Mouse (Mus musculus) erythroblast, adult 5-6 weeks (primary cell): Measurements from ENCODE around the gene Muc3a. TPM values are rescaled to one million over a fixed set of nuclear protein-coding genes. Genes with fewer than 3 reads are reported as not detected.

Experiments
- total RNA-seq, 2 experiments: library from RNA; stranded (forward) in 1 of 2; stranded (reverse) in 1 of 2; fragments of 150-400 nt in 1 of 2; fragments of 200-764, 138-1000 nt in 1 of 2; gene quantifications; 2 replicates each; pipeline versions ENCODE4 v1.2.3 to v1.2.4; 2015 to 2017; ENCODE audit warnings: low replicate concordance in 2 of 2

The Muc3a gene
- total RNA-seq, 2 experiments from 2014 or later, result not detected

Other genes with a start within 250 kb of the Muc3a start
- 5.8 and 14.0 TPM in 2 replicates for gene Cldn15, start 245.8 kb downstream of the Muc3a start, total RNA-seq (2015; ENCODE audit: low replicate concordance)
- gene Cldn15, start 245.8 kb downstream of the Muc3a start, total RNA-seq (2017; ENCODE audit: low replicate concordance), result 11.0 and 19.1 TPM in 2 replicates
- gene Plod3, start 225.4 kb downstream of the Muc3a start, total RNA-seq (2015; ENCODE audit: low replicate concordance), result 19.2 and 23.0 TPM in 2 replicates
- 20.6 and 36.1 TPM in 2 replicates for gene Plod3, start 225.4 kb downstream of the Muc3a start, total RNA-seq (2017; ENCODE audit: low replicate concordance)
- gene Znhit1, start 224.4 kb downstream of the Muc3a start, total RNA-seq (2015; ENCODE audit: low replicate concordance), result 24.4 and 32.2 TPM in 2 replicates
- 15.8 and 17.7 TPM in 2 replicates for gene Znhit1, start 224.4 kb downstream of the Muc3a start, total RNA-seq (2017; ENCODE audit: low replicate concordance)
- not detected in 2 replicates for gene Vgf, start 186.0 kb downstream of the Muc3a start, total RNA-seq (2015; ENCODE audit: low replicate concordance)
- not detected in 2 replicates for gene Vgf, start 186.0 kb downstream of the Muc3a start, total RNA-seq (2017; ENCODE audit: low replicate concordance)
- gene Ap1s1, start 166.3 kb downstream of the Muc3a start, total RNA-seq (2015; ENCODE audit: low replicate concordance), result 2.3 and 3.5 TPM in 2 replicates
- 5.2 and 10.3 TPM in 2 replicates for gene Ap1s1, start 166.3 kb downstream of the Muc3a start, total RNA-seq (2017; ENCODE audit: low replicate concordance)
- gene Serpine1, start 140.1 kb downstream of the Muc3a start, total RNA-seq (2015; ENCODE audit: low replicate concordance), result 0.21 TPM in 1 of 2 replicates, not detected in the other
- 0.84 TPM in 1 of 2 replicates, not detected in the other for gene Serpine1, start 140.1 kb downstream of the Muc3a start, total RNA-seq (2017; ENCODE audit: low replicate concordance)
- 128 and 178 TPM in 2 replicates for gene Trim56, start 96.2 kb downstream of the Muc3a start, total RNA-seq (2015; ENCODE audit: low replicate concordance)
- 253 and 303 TPM in 2 replicates for gene Trim56, start 96.2 kb downstream of the Muc3a start, total RNA-seq (2017; ENCODE audit: low replicate concordance)
- not detected in 2 replicates for gene Muc3, start 63.1 kb downstream of the Muc3a start, total RNA-seq (2015; ENCODE audit: low replicate concordance)
- not detected in 2 replicates for gene Muc3, start 63.1 kb downstream of the Muc3a start, total RNA-seq (2017; ENCODE audit: low replicate concordance)
- gene Ache, start 75.1 kb upstream of the Muc3a start, total RNA-seq (2015; ENCODE audit: low replicate concordance), result 63.5 and 69.6 TPM in 2 replicates
- 55.2 and 63.8 TPM in 2 replicates for gene Ache, start 75.1 kb upstream of the Muc3a start, total RNA-seq (2017; ENCODE audit: low replicate concordance)
- gene Ufsp1, start 82.2 kb upstream of the Muc3a start, total RNA-seq (2015; ENCODE audit: low replicate concordance), result 19.0 and 21.7 TPM in 2 replicates
- 16.6 and 27.9 TPM in 2 replicates for gene Ufsp1, start 82.2 kb upstream of the Muc3a start, total RNA-seq (2017; ENCODE audit: low replicate concordance)
- gene Srrt, start 95.3 kb upstream of the Muc3a start, total RNA-seq (2015; ENCODE audit: low replicate concordance), result 85.7 and 166 TPM in 2 replicates
- 227 and 383 TPM in 2 replicates for gene Srrt, start 95.3 kb upstream of the Muc3a start, total RNA-seq (2017; ENCODE audit: low replicate concordance)
- 0.96 and 2.1 TPM in 2 replicates for gene Trip6, start 102.0 kb upstream of the Muc3a start, total RNA-seq (2015; ENCODE audit: low replicate concordance)
- 2.6 TPM in 1 of 2 replicates, not detected in the other for gene Trip6, start 102.0 kb upstream of the Muc3a start, total RNA-seq (2017; ENCODE audit: low replicate concordance)
- gene Slc12a9, start 121.2 kb upstream of the Muc3a start, total RNA-seq (2015; ENCODE audit: low replicate concordance), result 1.9 TPM in 2 replicates
- 0.43 and 0.98 TPM in 2 replicates for gene Slc12a9, start 121.2 kb upstream of the Muc3a start, total RNA-seq (2017; ENCODE audit: low replicate concordance)
- not detected in 2 replicates for gene Ephb4, start 137.7 kb upstream of the Muc3a start, total RNA-seq (2015; ENCODE audit: low replicate concordance)
- not detected in 2 replicates for gene Ephb4, start 137.7 kb upstream of the Muc3a start, total RNA-seq (2017; ENCODE audit: low replicate concordance)